Mouse (Mus musculus) embryonic facial prominence, embryonic 15.5 days (tissue): ENCODE results near the gene Wnt10b. TPM values are rescaled to one million over a fixed set of nuclear protein-coding genes. Genes with fewer than 3 reads are reported as not detected.
A peak's percentile ranks its signal among the peaks of the same experiment; 100 is the strongest.
"Not testable (repeated sequence)": the region's sequence is repeated elsewhere in the genome, so short reads cannot be mapped to it uniquely, and the experiment has no call there.

ENCODE experiments used
- ATAC-seq: fragments of 200-750 bp; cut with Nextera tagmentation; 2 replicates; pipeline ENCODE4 v1.8.0; 2017; ENCODE audit warnings: low read depth, moderate TSS enrichment; ENCODE audit not compliant: insufficient number of reproducible peaks, low FRiP score, low TSS enrichment
- H3K27ac ChIP-seq: fragments of 300-500 bp; sonication (generic); replicated peaks from 2 replicates; pipeline ENCODE4 v1.5.1; 2015; ENCODE audit warnings: mild to moderate bottlenecking, inconsistent platforms
- H3K27me3 ChIP-seq: fragments of 300-500 bp; sonication (generic); 2 replicates; pipeline ENCODE4 v1.6.1; 2015; ENCODE audit warnings: inconsistent platforms
- H3K36me3 ChIP-seq: fragments of 300-500 bp; sonication (generic); 2 replicates; pipeline ENCODE4 v1.6.1; 2015; ENCODE audit warnings: mild to moderate bottlenecking, inconsistent platforms
- H3K4me1 ChIP-seq: fragments of 300-500 bp; sonication (generic); 2 replicates; pipeline ENCODE4 v1.6.1; 2015; ENCODE audit warnings: inconsistent platforms
- H3K4me2 ChIP-seq: fragments of 300-500 bp; sonication (generic); replicated peaks from 2 replicates; pipeline ENCODE4 v1.6.1; 2015; ENCODE audit warnings: mild to moderate bottlenecking, inconsistent platforms
- H3K4me3 ChIP-seq: fragments of 300-500 bp; sonication (generic); replicated peaks from 2 replicates; pipeline ENCODE4 v1.5.1; 2015; ENCODE audit warnings: mild to moderate bottlenecking, inconsistent platforms
- H3K9ac ChIP-seq: fragments of 300-500 bp; sonication (generic); 2 replicates; pipeline ENCODE4 v1.6.1; 2015; ENCODE audit warnings: inconsistent platforms
- H3K9me3 ChIP-seq: fragments of 300-500 bp; sonication (generic); replicated peaks from 2 replicates; pipeline ENCODE4 v1.6.1; 2016; ENCODE audit warnings: inconsistent platforms
- WGBS: fragments of 180-500 bp; shearing (Covaris S2); methylation state at CpG from one replicate; pipeline ENCODE4 v1.1.7; 2015; 5-methylcytosine and 5-hydroxymethylcytosine counted together
- polyA plus RNA-seq: library from polyadenylated mRNA; unstranded; fragments of >200 nt; fragmentation: Nextera tagmentation; extraction: Ambion mirVana; gene quantifications from 2 replicates; pipeline ENCODE4 v1.2.1, GENCODE M21; 2015

The Wnt10b gene
- polyA plus RNA-seq: 6.0 and 8.0 TPM in 2 replicates

GRCm38 (mm10) chr15:98777762-98778161 lies at the start of gene Wnt10b:
Wnt10b (minus strand) TSS chr15:98778150.
- H3K27ac ChIP-seq: peak within 1 kb of the TSS; percentile 56
- peak within 1 kb of the TSS; percentile 10 for H3K9ac ChIP-seq
- H3K36me3 ChIP-seq: no peaks in the 10 kb centered on the region
- peaks cover 59% of the 10 kb centered on the region for H3K4me1 ChIP-seq
- peak within 1 kb of the TSS; percentile 38 for H3K4me3 ChIP-seq
- under 1% methylated on average over 33 of the region's 33 CpGs for WGBS
- peaks cover 90% of the 10 kb centered on the region for H3K27me3 ChIP-seq
- no peak for ATAC-seq
- no peaks in the 10 kb centered on the region for H3K9me3 ChIP-seq
- peak within 1 kb of the TSS; percentile 47 for H3K4me2 ChIP-seq

GRCm38 (mm10) chr15:98827611-98828011 lies 49.7 kb upstream of the Wnt10b start:
- Histone ChIP-seq H3K36me3 (peaks cover 32% of the 10 kb centered on the region), H3K9me3 (no peaks in the 10 kb centered on the region), H3K4me3 (no peak overlapping the region), H3K4me2 (no peak overlapping the region), H3K4me1 (peaks cover 19% of the 10 kb centered on the region), H3K27me3 (no peaks in the 10 kb centered on the region), H3K27ac (no peak overlapping the region), H3K9ac (no peak overlapping the region)
- 89% methylated on average over 7 of the region's 7 CpGs for WGBS
- ATAC-seq: no peak

GRCm38 (mm10) chr15:98823434-98823833 lies 45.5 kb upstream of the Wnt10b start:
- WGBS: 66% methylated on average over 3 of the region's 3 CpGs
- H3K36me3 ChIP-seq: peaks cover 38% of the 10 kb centered on the region
- no peaks in the 10 kb centered on the region for H3K9me3 ChIP-seq
- no peak overlapping the region for H3K9ac ChIP-seq
- H3K4me1 ChIP-seq: no peaks in the 10 kb centered on the region
- no peaks in the 10 kb centered on the region for H3K27me3 ChIP-seq
- no peak overlapping the region for H3K4me2 ChIP-seq
- H3K27ac ChIP-seq: no peak overlapping the region
- no peak for ATAC-seq
- no peak overlapping the region for H3K4me3 ChIP-seq

- H3K4me1 ChIP-seq: no peaks in the 10 kb centered on the region
- no peaks in the 10 kb centered on the region for H3K9me3 ChIP-seq
- WGBS: 88% methylated on average over 5 of the region's 5 CpGs
- H3K4me3 ChIP-seq: no peak overlapping the region
- H3K27ac ChIP-seq: no peak overlapping the region
- no peak for ATAC-seq
- no peak overlapping the region for H3K4me2 ChIP-seq
- no peak overlapping the region for H3K9ac ChIP-seq
- H3K36me3 ChIP-seq: peaks cover 38% of the 10 kb centered on the region
- no peaks in the 10 kb centered on the region for H3K27me3 ChIP-seq
Measured at GRCm38 (mm10) chr15:98822147-98822546, 44.2 kb upstream of the Wnt10b start.

GRCm38 (mm10) chr15:98821403-98821802 lies 43.5 kb upstream of the Wnt10b start:
- Histone ChIP-seq H3K9ac (no peak overlapping the region), H3K4me2 (no peak overlapping the region), H3K27ac (no peak overlapping the region), H3K4me3 (no peak overlapping the region), H3K4me1 (no peaks in the 10 kb centered on the region), H3K9me3 (no peaks in the 10 kb centered on the region), H3K36me3 (peaks cover 42% of the 10 kb centered on the region), H3K27me3 (no peaks in the 10 kb centered on the region)
- ATAC-seq: no peak
- WGBS: 31% methylated on average over 10 of the region's 10 CpGs

- Histone ChIP-seq H3K27me3 (no peaks in the 10 kb centered on the region), H3K9me3 (no peaks in the 10 kb centered on the region), H3K4me3 (no peak overlapping the region), H3K4me1 (no peaks in the 10 kb centered on the region), H3K27ac (no peak overlapping the region), H3K9ac (no peak overlapping the region), H3K4me2 (no peak overlapping the region), H3K36me3 (peaks cover 43% of the 10 kb centered on the region)
- WGBS: 85% methylated on average over 4 of the region's 4 CpGs
- ATAC-seq: no peak
Measured at GRCm38 (mm10) chr15:98820937-98821336, 43.0 kb upstream of the Wnt10b start.

- no peak overlapping the region for H3K4me3 ChIP-seq
- H3K9ac ChIP-seq: no peak overlapping the region
- H3K4me2 ChIP-seq: no peak overlapping the region
- peaks cover 43% of the 10 kb centered on the region for H3K36me3 ChIP-seq
- no peaks in the 10 kb centered on the region for H3K4me1 ChIP-seq
- ATAC-seq: no peak
- no peaks in the 10 kb centered on the region; the same call in 1 of the 2 replicates for H3K27me3 ChIP-seq
- WGBS: 86% methylated on average over 7 of the region's 7 CpGs
- no peak overlapping the region for H3K27ac ChIP-seq
- H3K9me3 ChIP-seq: no peaks in the 10 kb centered on the region
Measured at GRCm38 (mm10) chr15:98818171-98818570, 40.2 kb upstream of the Wnt10b start.

- 83% methylated on average over 19 of the region's 20 CpGs for WGBS
- peaks cover 23% of the 10 kb centered on the region for H3K27me3 ChIP-seq
- no peak overlapping the region for H3K9ac ChIP-seq
- H3K4me1 ChIP-seq: peaks cover 13% of the 10 kb centered on the region
- H3K27ac ChIP-seq: no peak overlapping the region
- H3K9me3 ChIP-seq: no peaks in the 10 kb centered on the region
- no peak overlapping the region for H3K4me3 ChIP-seq
- no peak for ATAC-seq
- peaks cover 42% of the 10 kb centered on the region for H3K36me3 ChIP-seq
- no peak overlapping the region for H3K4me2 ChIP-seq
Measured at GRCm38 (mm10) chr15:98812741-98813424, 34.9 kb upstream of the Wnt10b start.

- not testable (repeated sequence) for H3K9me3 ChIP-seq, H3K4me3 ChIP-seq, ATAC-seq, H3K27ac ChIP-seq, H3K4me2 ChIP-seq, H3K9ac ChIP-seq
- peaks cover 49% of the 10 kb centered on the region for H3K27me3 ChIP-seq
- WGBS: 73% methylated on average over 6 of the region's 6 CpGs
- H3K4me1 ChIP-seq: peaks cover 40% of the 10 kb centered on the region
- H3K36me3 ChIP-seq: peaks cover 31% of the 10 kb centered on the region
Measured at GRCm38 (mm10) chr15:98810212-98810611, 32.3 kb upstream of the Wnt10b start.

GRCm38 (mm10) chr15:98809390-98809789 lies 31.4 kb upstream of the Wnt10b start, which contains the start of gene Ddn:
Ddn (minus strand) TSS chr15:98809490.
- no peak within 1 kb of the TSS for H3K27ac ChIP-seq
- H3K4me1 ChIP-seq: peaks cover 45% of the 10 kb centered on the region
- no peak for ATAC-seq
- peaks cover 25% of the 10 kb centered on the region for H3K36me3 ChIP-seq
- no peak within 1 kb of the TSS for H3K9ac ChIP-seq
- WGBS: 30% methylated on average over 3 of the region's 3 CpGs
- H3K27me3 ChIP-seq: peaks cover 58% of the 10 kb centered on the region
- H3K4me2 ChIP-seq: peak within 1 kb of the TSS; percentile 88
- H3K9me3 ChIP-seq: no peaks in the 10 kb centered on the region
- H3K4me3 ChIP-seq: peak within 1 kb of the TSS; percentile 48

GRCm38 (mm10) chr15:98808651-98809134 lies 30.7 kb upstream of the Wnt10b start:
- H3K9ac ChIP-seq: no peak overlapping the region
- no peak overlapping the region for H3K27ac ChIP-seq
- peaks cover 45% of the 10 kb centered on the region for H3K4me1 ChIP-seq
- ATAC-seq: no peak
- H3K4me2 ChIP-seq: peak overlapping the region; percentile 88
- WGBS: 12% methylated on average over 6 of the region's 6 CpGs
- no peaks in the 10 kb centered on the region for H3K9me3 ChIP-seq
- peaks cover 65% of the 10 kb centered on the region for H3K27me3 ChIP-seq
- H3K4me3 ChIP-seq: peak overlapping the region; percentile 48
- peaks cover 19% of the 10 kb centered on the region for H3K36me3 ChIP-seq
